Mouse (Mus musculus): ENCODE data around the gene Tnfsf15.

DNA sequence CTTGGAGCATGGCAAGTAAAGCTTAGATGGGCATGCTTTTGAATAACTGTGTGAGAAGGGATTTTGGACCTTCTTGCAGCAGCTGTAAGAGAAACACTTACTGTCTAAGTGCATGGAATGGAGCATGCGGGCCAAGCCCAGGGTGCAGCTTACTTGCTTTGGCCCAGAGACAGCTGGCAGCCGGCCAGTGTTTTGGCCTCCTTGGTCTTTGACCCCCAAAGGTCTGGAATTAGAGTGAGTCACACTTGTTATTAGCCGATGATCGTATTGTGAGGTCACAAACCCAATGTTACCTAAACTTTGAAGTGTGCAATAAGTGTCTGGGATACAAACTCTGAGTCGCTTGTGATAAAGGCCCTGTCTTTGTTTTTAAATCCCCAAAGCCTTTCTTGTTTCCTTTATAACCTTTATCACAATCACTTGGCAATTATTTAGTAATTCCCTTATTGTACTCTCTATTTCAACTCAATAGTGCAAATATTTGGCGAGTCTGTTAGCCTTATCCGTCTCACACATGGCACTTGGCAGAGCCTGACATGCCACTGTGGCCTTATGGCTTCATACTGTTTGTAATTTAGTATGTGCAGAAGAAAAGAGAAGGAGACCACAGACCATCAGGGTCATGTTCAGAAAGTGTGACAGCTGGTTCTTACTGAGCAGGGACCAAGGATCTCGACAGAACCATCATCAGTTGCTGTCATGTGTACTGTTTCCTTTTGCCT is 26.8 kb downstream of the Tnfsf15 start:
- TF ChIP-seq POLR2A (IDR thresholded peaks at IDR 0.05; ENCODE audit: low read depth, low read length) (no peak), CTCF (conservative IDR thresholded peaks at IDR 0.05; ENCODE audit: insufficient read depth, insufficient read length, low read depth, low read length) (no peak)

Data from kidney, adult 2 months (tissue).